Mouse (Mus musculus) lung, adult 18-20 months (tissue): ENCODE measurements around the gene Slc39a8.

ENCODE experiments used
- DNase-seq, 2 experiments: peaks; one replicate each; pipeline ENCODE4 v3.0.0; 2022; ENCODE audit warnings: mixed read lengths in 2 of 2

Slc39a8 gene

DNA sequence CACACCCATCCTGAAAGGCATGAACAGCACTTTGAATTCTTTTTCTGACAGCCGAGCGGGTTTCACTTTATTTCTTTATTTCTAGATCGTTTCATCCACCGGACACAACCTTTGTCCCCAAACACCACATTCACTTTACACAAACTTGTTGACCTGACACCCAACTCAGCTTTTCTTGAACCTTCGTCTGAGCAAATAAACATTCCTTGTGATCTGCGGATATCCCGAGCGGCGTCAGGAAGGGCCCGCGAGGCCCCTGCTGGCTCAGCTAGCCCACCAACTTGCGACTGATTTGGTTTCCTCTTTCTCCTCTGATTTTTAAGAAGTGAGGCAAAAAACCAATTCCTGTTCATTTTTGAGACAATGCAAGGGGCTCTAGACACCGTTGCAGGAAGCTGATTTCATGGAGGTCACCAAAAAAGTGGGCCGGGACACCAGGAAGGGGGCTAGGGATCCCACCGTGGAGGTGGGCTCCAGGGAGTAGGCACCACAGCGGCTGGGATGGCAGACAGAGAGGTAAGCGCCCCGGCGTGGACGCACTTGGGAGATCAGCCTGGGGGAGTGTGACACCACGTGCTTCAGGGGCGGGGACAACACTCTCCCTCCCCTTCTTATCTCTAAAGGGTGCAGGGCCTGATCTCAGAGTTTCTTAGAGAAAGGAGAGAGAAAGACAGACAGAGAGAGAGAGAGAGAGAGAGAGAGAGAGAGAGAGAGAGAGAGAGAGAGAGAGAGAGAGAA lies at the start of gene Slc39a8:
TSS of gene Slc39a8 (plus strand) at position 264 of the 738 bp plus-strand sequence.
- DNase-seq = peak; percentile 89 to 92

- DNase-seq = no peak
These were observed 40.0 kb upstream of the Slc39a8 start for GRCm38 (mm10) chr3:135785065-135785464.

DNA sequence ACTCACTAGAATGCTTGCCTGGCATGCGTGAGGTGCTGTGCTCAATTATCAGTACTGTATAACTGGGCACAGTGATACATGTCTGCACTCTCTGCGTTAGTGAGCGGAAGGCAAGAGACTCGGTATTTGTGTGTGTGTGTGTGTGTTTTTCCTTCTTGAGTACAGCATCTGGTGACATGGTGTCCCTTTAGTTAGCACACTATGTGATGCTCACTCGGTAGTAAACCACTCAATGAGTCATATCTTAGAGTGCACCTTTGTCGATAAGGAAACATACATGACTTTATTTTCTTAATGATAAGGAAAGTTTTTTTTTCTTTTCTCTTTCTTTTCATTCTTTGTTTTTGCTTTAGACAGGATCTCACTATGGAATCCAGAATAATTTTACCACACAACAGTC lies 29.0 kb upstream of the Slc39a8 start:
- DNase-seq = no peak

DNA sequence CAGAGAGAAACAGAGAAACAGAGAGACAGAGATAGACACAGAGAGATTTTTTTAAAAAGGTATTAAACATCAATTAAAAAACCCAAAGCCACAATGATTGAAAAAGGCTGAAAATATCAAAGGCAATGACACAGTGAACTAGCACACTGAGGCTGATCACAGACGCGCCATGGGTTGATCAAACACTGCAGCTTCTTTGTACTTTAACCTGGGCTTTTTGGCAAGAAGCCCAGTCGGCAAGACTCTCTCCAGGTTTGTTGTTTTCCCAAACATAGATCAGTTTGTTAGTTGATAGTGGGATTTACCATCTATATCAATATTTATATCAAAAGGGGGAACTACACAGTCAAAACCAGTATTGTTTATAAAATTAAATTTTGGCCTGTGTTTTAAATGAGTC lies 26.8 kb upstream of the Slc39a8 start:
- no peak for DNase-seq

DNA sequence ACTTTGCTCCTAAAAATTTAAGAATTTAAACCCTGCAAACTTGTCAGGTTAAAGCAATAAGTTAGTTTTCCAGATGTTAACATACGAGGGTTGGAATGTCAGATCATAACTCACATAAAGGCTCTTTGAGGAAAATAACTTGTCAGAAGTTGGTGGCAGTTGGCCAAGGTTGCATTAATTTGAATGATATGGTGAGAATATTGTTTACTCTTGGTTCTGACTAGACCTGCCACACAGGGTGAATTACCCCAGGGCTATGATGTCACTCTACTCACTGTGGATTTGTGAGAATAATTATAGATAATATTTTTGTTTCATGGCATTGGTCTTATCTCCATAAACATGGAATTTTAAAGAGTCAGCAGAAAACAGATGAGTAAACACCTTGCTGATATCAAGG lies 26.4 kb upstream of the Slc39a8 start:
- no peak for DNase-seq

GRCm38 (mm10) chr3:135814665-135815064 lies 10.4 kb upstream of the Slc39a8 start:
- DNase-seq = no peak

DNA sequence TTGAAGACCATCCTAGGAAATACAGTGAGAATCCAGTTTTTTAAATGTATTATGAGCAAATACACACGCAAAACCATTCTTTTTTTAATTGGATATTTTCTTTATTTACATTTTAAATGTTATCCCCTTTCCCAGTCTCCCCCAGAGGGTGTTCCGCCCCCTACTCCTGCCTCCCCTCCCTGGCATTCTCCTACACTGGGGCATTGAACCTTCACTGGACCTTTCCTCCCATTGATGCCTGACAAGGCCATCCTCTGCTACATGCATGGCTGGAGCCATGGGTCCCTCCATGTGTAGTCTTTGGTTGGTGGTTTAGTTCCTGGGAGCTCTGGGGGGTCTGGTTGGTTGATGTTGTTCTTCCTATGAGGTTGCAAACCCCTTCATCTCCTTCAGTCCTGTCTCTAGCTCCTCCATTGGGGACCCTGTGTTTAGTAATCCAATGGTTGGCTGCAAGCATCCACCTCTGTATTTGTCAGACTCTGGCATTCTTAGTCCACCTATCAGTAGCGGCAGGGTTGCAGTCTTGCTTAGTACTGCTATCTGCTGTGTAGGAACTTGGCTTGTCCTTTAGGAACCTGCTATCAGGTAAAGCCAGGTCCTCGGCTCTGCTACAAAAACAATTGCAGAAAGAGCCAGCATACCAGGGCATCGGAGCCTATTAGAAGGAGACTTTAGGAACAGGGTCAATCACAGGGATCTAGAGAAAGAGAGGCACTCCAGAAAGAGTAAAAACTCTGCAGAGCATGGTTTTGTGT lies 8.9 kb upstream of the Slc39a8 start:
- DNase-seq = no peak

DNA sequence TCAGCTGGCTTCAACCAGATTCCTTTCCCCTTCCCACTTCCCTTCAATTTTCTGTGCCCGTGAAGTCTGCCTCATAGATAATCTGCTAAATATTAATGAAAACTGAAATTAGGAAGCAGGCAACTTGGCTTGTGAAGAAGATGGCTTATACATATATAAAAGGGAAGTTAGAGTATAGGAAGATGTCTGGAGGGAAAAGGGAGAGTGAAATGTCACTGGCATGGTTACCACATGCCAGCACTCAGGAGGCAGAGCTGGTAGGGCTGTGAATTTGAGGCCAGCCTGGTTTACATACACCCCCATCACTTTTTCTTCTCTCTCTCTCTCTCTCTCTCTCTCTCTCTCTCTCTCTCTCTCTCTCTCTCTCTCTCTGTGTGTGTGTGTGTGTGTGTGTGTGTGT lies 8.0 kb upstream of the Slc39a8 start:
- no peak for DNase-seq

DNA sequence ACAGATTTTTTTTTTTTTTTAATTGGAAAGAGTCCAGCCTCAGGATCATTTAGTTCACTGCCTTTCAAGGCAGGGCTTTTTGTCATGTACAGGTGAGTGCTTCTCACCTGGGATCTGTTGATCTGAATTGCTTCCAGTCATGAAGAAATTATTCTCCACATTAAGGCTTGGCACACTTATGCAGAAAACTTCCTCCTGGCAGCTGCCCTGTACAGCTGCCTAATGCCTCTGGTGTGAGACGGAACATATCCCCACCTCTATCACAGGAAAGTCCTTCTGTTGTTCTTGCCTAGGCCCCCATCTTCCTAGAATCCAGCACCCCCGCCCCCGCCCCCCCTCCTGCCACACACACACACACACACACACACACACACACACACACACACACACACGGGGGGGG lies 643 bp upstream of the Slc39a8 start:
- peak in 1 of 2 experiments; percentile 29 for DNase-seq

DNA sequence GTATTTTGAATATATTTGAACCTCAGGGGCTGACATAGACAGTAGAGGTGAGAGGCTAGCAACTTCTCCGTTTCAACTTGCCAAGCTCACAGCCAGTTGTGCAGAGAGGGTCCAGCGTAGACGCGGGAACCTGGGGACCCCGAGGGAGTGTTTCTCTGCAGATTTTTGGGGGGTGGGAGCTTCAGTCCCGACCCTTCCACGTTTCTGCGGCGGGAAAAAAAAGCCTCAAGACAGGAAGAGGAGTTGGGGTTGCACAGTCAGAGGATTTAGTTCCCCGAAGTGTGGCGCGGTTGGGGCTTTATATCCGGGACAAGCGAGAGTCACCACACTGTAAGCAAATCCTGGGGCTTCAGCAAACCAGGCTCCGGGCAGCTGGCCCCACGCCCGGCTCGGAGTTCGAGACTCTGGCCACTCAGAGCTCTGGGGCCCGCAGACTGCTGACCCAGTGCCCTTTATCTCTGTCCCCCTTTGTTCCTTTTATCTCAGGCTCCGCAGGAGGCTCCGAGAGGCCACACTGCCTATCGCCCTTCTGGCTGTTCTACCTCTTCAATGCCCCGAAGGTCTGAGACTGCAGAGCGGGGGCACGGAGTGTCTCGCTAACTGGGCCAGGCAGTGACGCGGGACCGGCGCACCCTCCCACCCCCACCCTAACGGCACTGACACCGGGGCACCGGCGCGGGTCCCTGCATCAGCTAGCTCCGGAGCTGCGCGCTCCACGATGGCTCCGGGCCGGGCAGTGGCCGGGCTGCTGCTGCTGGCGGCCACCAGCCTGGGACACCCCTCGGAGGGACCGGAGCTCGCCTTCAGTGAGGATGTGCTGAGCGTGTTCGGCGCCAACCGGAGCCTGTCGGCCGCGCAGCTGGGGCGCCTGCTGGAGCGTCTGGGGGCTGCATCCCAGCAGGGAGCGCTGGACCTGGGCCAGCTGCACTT lies 940 bp downstream of the Slc39a8 start:
- peak; percentile 50 to 60 for DNase-seq

GRCm38 (mm10) chr3:135826684-135827249 lies 1.7 kb downstream of the Slc39a8 start:
- DNase-seq = peak in 1 of 2 experiments; percentile 17

- no peak for DNase-seq
These were observed 2.9 kb downstream of the Slc39a8 start for GRCm38 (mm10) chr3:135828000-135828399.

DNA sequence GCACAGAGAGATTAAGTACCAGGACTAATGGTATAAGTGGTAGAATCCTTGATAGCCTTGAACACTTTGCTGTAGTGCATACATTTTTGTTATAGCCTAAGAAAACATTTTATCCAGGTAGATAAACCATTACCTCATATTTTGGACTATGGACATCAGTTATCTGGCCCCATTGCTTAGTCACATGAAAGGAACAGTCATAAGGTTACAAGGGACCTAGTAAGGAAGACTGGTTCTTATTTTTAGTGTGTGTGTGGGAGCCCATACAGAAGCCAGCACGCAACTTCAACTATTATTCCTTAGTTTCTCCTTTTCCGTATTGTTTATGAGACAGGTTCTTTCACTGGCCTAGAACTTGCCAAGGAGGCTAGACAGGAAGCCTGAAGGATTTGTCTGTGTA lies 7.4 kb downstream of the Slc39a8 start:
- DNase-seq = no peak

- DNase-seq = no peak
These were observed 7.8 kb downstream of the Slc39a8 start for GRCm38 (mm10) chr3:135832907-135833306.

DNA sequence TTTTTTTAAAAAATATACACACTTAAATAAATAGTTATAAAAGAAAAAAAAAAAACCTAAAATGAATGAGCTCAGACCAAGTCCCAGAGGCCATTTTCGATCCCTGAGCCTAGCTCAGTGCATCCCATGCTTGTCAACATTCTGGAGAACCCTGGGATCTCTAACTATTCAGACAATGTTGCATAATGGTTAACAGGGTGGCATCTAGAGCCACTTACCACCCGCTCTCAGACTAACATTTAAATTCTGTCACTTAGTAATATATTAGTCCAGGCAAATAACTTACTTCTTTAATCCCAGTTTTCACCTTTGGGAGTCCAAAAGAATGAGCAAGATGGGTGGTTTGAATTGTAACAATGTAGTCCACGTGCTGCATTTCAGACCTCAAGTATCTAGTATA lies 9.9 kb downstream of the Slc39a8 start:
- no peak for DNase-seq

- no peak for DNase-seq
These were observed 14.5 kb downstream of the Slc39a8 start for GRCm38 (mm10) chr3:135839535-135839934.

- DNase-seq = no peak
These were observed 15.1 kb downstream of the Slc39a8 start for GRCm38 (mm10) chr3:135840185-135840584.

DNA sequence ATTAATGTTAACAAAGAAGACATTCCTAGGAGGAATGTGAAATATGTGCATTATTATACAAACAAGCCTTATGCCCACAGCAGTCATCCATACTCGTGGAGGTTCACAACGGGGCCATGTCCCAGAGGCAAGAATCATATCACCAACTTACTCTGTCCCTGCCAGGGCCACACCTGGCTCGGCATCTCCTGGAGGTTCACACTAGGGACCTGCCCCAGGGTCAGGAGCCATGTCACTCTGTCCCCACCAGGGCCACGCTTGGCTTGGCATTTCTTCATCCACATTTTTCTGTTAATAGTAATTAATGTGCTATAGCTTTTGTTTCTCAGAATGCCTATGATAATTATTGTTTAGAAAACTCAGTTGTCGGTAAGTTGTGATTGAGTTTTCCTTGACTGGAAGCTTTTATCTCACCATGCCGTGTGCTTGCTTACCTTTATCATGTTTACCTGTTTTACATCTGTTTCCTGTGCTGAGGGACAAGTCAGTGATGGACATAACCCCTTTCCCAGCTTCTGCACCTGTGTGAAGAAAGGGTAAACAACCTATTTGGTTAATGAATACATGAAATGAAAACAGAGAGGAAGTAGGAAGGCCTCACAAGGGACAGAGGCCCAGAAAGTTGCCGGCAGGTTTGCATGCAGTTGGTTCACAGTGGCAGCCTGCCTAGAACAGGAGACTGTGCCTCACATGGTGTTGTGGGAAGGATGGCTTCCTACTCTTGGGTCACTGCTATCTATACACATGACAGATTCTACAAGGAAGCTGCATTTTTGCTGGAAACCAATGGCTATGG lies 16.8 kb downstream of the Slc39a8 start:
- DNase-seq = no peak

GRCm38 (mm10) chr3:135843181-135843580 lies 18.1 kb downstream of the Slc39a8 start:
- DNase-seq = no peak

- no peak for DNase-seq
These were observed 18.6 kb downstream of the Slc39a8 start for GRCm38 (mm10) chr3:135843707-135844106.

- DNase-seq = no peak
These were observed 19.8 kb downstream of the Slc39a8 start for GRCm38 (mm10) chr3:135844835-135845234.

DNA sequence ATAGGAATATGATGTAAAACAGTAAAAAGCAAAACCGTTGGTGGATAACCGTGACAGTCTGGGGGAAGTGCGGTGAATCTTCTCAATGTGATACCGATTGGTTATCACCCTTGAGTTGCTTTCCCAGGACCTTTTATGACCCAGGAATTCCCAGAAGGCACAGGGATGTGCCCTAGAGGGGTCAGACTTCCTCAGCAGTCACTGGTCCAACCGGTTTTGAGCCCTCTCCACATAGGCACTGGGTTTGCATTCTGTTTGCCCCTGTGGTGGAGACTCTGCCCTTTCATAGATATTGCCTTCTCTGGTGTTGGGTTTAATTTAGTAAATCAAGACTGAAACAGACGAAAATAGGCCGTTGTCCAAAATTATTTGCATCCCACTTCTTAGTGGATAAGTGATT lies 20.8 kb downstream of the Slc39a8 start:
- peak; percentile 21 to 43 for DNase-seq
